Mouse (Mus musculus): ENCODE measurements around the gene Sstr2. TPM values are rescaled to one million over a fixed set of nuclear protein-coding genes. Genes with fewer than 3 reads are reported as not detected.
"Not testable (repeated sequence)": the region's sequence is repeated elsewhere in the genome, so short reads cannot be mapped to it uniquely, and the experiment has no call there.

The Sstr2 gene
- total RNA-seq, 2 experiments from 2014 or later: not detected

DNA sequence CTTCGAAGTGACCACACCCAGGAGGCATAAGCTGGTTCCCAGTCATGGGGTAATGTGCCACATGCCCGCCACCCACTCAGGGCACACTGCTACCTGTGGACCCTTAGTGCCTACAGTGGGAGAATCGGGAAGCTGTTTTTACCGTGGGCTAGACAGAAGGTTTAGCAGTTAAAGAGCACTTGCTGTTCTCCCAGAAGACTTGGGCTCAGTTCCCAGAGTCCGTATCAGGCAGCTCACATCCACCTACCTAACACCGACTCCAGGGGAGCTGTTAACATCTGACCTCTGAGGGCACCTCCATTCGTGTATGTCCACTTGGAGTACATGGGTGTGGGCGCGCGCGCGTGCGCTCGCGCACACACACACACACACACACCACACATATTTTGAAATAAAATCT lies 35.0 kb downstream of the Sstr2 start:
- no peak for ATAC-seq (replicated peaks; ENCODE audit: low FRiP score, poor library complexity, severe bottlenecking)

DNA sequence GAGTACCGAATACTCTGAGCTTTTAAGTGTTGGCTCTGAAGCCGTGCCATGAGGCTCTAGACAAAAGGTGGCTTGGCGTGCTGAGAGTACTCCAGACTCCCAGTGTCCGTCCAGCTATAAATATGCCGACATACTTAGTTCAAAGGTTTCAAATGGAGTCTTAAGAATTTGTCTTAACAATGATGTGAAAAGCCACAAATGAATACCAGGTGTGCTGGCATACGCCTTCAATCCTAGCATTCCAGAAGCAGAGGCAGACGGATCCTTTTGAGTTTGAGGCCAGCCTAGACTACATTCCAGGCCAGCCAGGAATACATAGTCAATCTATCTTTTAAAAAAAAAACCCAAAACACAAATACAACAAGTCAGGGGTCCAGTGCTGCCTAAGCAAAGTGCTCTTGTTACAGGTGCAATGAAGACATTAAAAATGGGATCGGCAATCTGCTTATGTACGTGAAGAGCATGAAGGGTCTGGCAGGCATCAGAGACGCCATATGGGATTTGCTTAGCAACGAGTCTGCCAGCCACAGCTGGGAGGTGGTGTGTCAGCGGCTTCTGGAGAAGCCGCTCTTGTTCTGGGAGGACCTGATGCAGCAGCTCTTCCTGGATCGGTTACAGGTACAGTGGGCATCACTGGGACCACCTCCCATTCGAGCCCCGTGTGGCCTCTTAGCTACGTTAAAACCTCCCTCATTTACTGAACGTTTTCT lies 35.6 kb downstream of the Sstr2 start:
- no peak for ATAC-seq (replicated peaks; ENCODE audit: low FRiP score, poor library complexity, severe bottlenecking)

GRCm38 (mm10) chr11:113656511-113656932 lies 37.4 kb downstream of the Sstr2 start:
- no peak for ATAC-seq (replicated peaks; ENCODE audit: low FRiP score, poor library complexity, severe bottlenecking)

DNA sequence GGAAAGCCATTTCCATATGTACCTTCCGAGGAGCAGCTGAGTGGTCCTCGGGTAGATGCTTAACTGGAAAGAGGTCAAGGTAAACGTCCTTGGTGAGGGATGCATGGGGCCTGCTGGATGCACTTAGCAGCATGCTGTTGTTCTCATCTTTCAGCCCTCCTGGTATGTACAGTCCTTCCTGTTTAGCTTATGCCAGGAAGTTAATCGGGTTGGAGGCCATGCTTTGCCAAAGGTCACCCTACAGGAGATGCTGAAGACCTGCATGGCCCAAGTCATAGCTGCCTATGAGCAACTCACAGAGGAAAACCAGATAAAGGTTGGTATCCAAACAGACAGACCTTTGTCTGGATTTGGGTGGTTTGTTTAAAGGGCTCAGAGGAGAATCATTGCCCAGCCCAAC lies 38.1 kb downstream of the Sstr2 start:
- ATAC-seq (replicated peaks; ENCODE audit: low FRiP score, poor library complexity, severe bottlenecking): no peak

GRCm38 (mm10) chr11:113658319-113658718 lies 39.2 kb downstream of the Sstr2 start:
- no peak for ATAC-seq (replicated peaks; ENCODE audit: low FRiP score, poor library complexity, severe bottlenecking)

DNA sequence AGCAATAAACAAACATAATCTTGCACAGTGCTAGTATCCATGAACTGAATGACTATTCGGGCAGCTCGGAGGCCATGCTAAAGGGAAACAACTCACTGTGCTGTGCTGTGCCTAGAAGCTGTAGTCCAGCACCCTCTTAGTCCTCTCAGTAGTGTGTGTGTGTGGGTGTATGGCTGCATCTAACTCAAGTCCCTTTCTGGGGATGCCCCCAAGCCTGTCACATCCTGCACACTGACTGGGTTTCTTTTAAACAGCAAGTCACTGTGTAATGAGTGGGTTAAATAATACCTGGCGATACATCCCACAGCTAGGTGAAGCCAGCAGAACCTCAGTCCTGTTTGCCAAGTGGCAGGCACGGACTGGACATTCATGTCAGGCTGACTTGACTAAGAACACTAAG lies 39.6 kb downstream of the Sstr2 start:
- no peak for ATAC-seq (replicated peaks; ENCODE audit: low FRiP score, poor library complexity, severe bottlenecking)

DNA sequence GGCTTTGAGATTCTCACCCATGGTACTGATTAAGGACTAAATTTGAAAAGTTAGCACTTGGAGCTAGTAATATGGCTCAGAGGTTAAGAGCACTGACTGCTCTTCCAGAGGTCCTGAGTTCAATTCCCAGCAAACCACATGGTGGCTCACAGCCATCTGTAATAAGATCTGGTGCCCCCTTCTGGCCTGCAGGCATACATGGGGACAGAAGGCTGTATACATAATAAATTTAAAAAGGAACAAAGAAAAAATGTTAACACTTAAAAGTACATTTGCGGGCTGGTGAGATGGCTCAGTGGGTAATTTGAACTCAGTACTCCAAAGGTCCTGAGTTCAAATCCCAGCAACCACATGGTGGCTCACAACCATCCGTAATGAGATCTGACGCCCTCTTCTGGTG lies 41.1 kb downstream of the Sstr2 start:
- not testable (repeated sequence) for ATAC-seq (replicated peaks; ENCODE audit: low FRiP score, poor library complexity, severe bottlenecking)

GRCm38 (mm10) chr11:113660940-113661339 lies 41.8 kb downstream of the Sstr2 start:
- no peak for ATAC-seq (replicated peaks; ENCODE audit: low FRiP score, poor library complexity, severe bottlenecking)

DNA sequence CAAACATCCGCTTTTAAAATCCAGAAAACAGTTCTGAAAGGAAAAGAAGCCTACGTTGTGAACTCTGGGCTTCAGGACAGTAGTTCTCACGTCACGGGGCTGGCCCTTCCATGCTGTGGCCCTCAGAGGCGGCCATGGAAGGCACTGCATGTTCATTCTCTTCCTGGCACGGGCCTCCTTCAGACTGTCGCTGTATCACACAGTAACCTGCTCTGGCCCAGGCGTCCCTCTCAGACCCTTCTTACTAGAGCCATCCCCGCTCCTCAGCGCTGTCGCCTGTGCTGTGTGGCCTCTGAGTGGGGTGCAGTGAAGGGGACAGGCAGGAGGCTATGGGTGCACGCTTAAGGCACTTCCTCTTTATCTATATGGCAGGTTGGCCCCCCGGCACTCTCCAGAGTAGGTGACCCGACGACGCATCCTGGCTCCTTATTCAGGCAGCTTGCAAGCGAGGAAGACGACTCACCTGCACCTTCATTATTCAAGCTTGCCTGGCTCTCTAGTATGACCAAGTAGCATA lies 42.8 kb downstream of the Sstr2 start:
- no peak for ATAC-seq (replicated peaks; ENCODE audit: low FRiP score, poor library complexity, severe bottlenecking)

DNA sequence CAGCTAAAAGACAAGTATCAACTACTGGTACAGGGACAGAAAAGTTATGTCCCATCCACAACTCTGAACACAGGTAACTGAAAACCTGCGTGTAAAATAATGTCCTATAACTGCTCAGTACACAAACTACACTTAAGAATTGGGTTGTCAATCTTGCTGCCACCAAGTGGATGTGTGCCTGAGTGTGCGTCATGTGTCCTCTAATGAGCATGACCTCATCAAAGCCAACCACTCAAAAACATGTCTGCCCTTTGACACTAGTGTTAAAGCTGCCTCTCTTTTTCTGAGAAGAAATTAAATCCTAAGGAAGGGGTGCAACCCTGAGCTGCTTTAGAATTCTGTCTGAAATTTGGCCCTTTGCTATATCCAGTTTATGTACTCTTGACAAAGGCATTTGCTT lies 45.1 kb downstream of the Sstr2 start:
- ATAC-seq (replicated peaks; ENCODE audit: low FRiP score, poor library complexity, severe bottlenecking): no peak

GRCm38 (mm10) chr11:113666205-113666604 lies 47.1 kb downstream of the Sstr2 start:
- 0 out of 2 replicates have a peak, but pooled peaks have one; percentile 49 for ATAC-seq (replicated peaks; ENCODE audit: low FRiP score, poor library complexity, severe bottlenecking)

- peak; percentile 48 for ATAC-seq (replicated peaks; ENCODE audit: low FRiP score, poor library complexity, severe bottlenecking)
These were observed 47.5 kb downstream of the Sstr2 start for GRCm38 (mm10) chr11:113666648-113667047.

DNA sequence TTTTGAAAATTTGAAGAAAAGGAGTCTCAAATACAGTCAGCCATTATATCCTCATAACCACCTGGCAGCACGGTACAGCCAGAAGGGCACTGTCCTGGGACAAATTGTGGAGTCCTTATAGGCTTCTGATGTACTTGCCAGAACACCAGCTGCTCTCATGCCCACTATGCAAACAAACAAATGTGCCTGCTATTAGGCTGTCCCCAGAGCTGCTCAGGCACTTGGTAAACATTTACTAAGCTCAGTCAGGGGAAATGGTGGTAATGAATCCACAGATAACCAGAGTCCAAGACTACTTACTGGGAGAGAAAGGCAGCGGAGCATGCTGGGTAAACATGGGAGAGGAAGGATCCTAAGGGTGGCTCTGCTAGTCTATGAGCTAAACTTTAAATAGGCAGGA lies 48.0 kb downstream of the Sstr2 start:
- ATAC-seq (replicated peaks; ENCODE audit: low FRiP score, poor library complexity, severe bottlenecking): no peak

GRCm38 (mm10) chr11:113667704-113668103 lies 48.6 kb downstream of the Sstr2 start:
- no peak for ATAC-seq (replicated peaks; ENCODE audit: low FRiP score, poor library complexity, severe bottlenecking)

DNA sequence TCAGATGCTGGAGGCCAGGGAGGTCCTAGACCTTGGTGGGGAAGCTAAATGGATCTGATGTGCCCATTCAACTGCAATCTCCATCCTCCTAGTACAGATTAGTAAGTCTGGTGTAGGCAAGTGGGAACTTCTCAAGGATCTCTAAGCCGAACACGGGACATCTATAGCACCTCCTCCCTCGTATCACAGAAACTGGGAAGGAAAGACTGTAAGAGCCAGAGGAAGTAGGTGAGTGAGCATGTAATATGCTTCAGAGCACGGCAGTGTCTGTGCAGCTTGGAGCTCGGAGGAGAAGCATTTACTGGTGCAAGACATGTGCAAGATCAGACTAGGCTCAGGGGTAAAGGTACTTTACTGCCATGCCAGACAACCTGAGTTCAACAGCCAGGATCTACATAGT lies 49.7 kb downstream of the Sstr2 start:
- ATAC-seq (replicated peaks; ENCODE audit: low FRiP score, poor library complexity, severe bottlenecking): no peak

GRCm38 (mm10) chr11:113669711-113670110 lies 50.6 kb downstream of the Sstr2 start:
- no peak for ATAC-seq (replicated peaks; ENCODE audit: low FRiP score, poor library complexity, severe bottlenecking)

DNA sequence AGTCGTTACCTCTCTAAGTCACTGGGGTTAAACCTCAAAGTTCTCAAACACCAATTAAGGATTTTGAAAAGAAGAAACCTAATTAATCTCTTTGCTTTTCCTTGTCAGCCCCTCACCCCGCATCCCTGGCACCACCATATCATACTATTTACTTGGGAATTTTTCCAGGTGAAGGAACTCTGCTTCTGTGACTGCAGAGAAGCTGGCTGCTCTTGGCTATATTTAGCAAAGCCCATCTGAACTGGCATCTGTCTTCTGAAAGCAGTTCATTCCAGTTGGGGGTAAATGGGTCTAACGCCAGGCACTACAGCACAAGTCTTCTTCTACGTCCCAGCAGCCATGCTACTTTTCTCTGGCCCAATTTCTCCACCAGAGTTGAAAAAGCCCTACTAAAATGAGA lies 54.5 kb downstream of the Sstr2 start:
- ATAC-seq (replicated peaks; ENCODE audit: low FRiP score, poor library complexity, severe bottlenecking): no peak

DNA sequence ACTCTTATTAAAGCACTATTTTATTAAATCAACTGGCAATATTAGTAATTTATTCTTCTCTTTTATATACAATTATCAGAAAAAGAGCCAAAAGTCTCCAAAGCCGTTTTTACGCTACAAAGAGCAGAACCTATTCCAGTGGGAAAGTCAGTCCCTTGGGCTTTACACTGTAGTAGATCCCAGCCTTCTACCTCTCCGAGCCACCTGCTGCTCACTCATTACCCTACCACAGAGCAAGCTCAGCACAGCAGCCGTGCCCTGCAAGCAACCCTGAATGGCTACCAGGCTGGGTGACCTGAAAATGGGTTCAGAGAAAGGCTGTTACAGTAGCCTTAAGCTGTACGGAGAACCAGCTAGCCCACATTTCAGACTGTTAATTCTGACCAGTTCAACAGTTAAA lies 55.5 kb downstream of the Sstr2 start:
- ATAC-seq (replicated peaks; ENCODE audit: low FRiP score, poor library complexity, severe bottlenecking): no peak

Data from erythroid progenitor cell, adult 5-6 weeks (primary cell).